ENCODE assay signal across 8 mouse cellular contexts in genomic region chr9:77751091-77751521, GRCm38 (mm10). TPM values are rescaled to one million over a fixed set of nuclear protein-coding genes. Genes with fewer than 3 reads are reported as not detected.
DNase-seq lines count a peak whose midpoint lies in the region; ATAC-seq lines count a peak whose summit lies in the region.

No protein-coding gene starts in this region.

- H3K27me3 ChIP-seq in heart, embryonic 11.5 days (ENCODE audit: control insufficient read depth, insufficient read depth, low read length): no peaks in the 10 kb centered on the region
- H3K27me3 ChIP-seq in limb, embryonic 11.5 days (ENCODE audit: control insufficient read depth, insufficient read depth, low read length): no peaks in the 10 kb centered on the region
- no peaks in the 10 kb centered on the region for H3K27me3 ChIP-seq in neural tube, embryonic 13.5 days

- H3K9me3 ChIP-seq in heart, embryonic 11.5 days (replicated peaks; ENCODE audit: control insufficient read depth, low read length): no peaks in the 10 kb centered on the region
- no peaks in the 10 kb centered on the region for H3K9me3 ChIP-seq in limb, embryonic 11.5 days (ENCODE audit: control insufficient read depth, low read length)
- H3K9me3 ChIP-seq in neural tube, embryonic 13.5 days: no peaks in the 10 kb centered on the region

- ATAC-seq in heart, embryonic 11.5 days (replicated peaks; ENCODE audit: insufficient number of reproducible peaks, low FRiP score, low TSS enrichment): no peak; the same call in 1 of the 2 replicates
- peak; percentile 21 for ATAC-seq in CD4-positive, CD25-positive, alpha-beta regulatory T cell, adult 4 months
- ATAC-seq in erythroid progenitor cell, adult 5-6 weeks (replicated peaks; ENCODE audit: low FRiP score, poor library complexity, severe bottlenecking): peak; percentile 8; the same call in 1 of the 2 replicates
- ATAC-seq in limb, embryonic 11.5 days (ENCODE audit: insufficient number of reproducible peaks, low FRiP score, low TSS enrichment, low read depth): no peak; the same call in 1 of the 2 replicates
- ATAC-seq in neural tube, embryonic 13.5 days (ENCODE audit: low read depth): peak; percentile 9

- peak overlapping the region; percentile 70 for H3K4me2 ChIP-seq in heart, embryonic 11.5 days
- H3K4me2 ChIP-seq in limb, embryonic 11.5 days (ENCODE audit: low read depth, severe bottlenecking): peak overlapping the region; percentile 80
- H3K4me2 ChIP-seq in neural tube, embryonic 13.5 days: peak overlapping the region; percentile 76

- H3K4me3 ChIP-seq in heart, embryonic 11.5 days (ENCODE audit: low read depth, low read length): peak overlapping the region; percentile 66
- H3K4me3 ChIP-seq in limb, embryonic 11.5 days (ENCODE audit: low read depth, low read length): peak overlapping the region; percentile 59
- H3K4me3 ChIP-seq in neural tube, embryonic 13.5 days: peak overlapping the region; percentile 64

- no peaks in the 10 kb centered on the region; the same call in 1 of the 2 replicates for H3K4me1 ChIP-seq in heart, embryonic 11.5 days (ENCODE audit: control insufficient read depth, insufficient read depth, low read length)
- H3K4me1 ChIP-seq in limb, embryonic 11.5 days (ENCODE audit: control insufficient read depth, insufficient read depth, low read length): peaks cover 3% of the 10 kb centered on the region; the same call in 1 of the 2 replicates
- peaks cover 17% of the 10 kb centered on the region for H3K4me1 ChIP-seq in neural tube, embryonic 13.5 days (replicated peaks)

- H3K36me3 ChIP-seq in heart, embryonic 11.5 days (ENCODE audit: control insufficient read depth, insufficient read depth, low read length): no peaks in the 10 kb centered on the region
- H3K36me3 ChIP-seq in limb, embryonic 11.5 days (ENCODE audit: control insufficient read depth, insufficient read depth, low read length): no peaks in the 10 kb centered on the region
- H3K36me3 ChIP-seq in neural tube, embryonic 13.5 days: no peaks in the 10 kb centered on the region

- under 1% methylated on average over 12 of the region's 12 CpGs for WGBS in heart, embryonic 11.5 days (ENCODE audit: insufficient replicate concordance)
- 2% methylated on average over 12 of the region's 12 CpGs for WGBS in limb, embryonic 11.5 days
- under 1% methylated on average over 12 of the region's 12 CpGs for WGBS in neural tube, embryonic 13.5 days

- H3K27ac ChIP-seq in heart, embryonic 11.5 days (ENCODE audit: low read depth, low read length): peak overlapping the region; percentile 86
- peak overlapping the region; percentile 72 for H3K27ac ChIP-seq in limb, embryonic 11.5 days (replicated peaks; ENCODE audit: low read depth, low read length)
- H3K27ac ChIP-seq in neural tube, embryonic 13.5 days (replicated peaks): peak overlapping the region; percentile 91

- DNase-seq in heart, postnatal 4 days: no peak
- DNase-seq in limb, embryonic 11.5 days (ENCODE audit: low spot score): no peak
- DNase-seq in cerebellum, postnatal 10 days: no peak
- DNase-seq in adrenal gland, adult 18-20 months (ENCODE audit: low spot score in 2 of 2): no peak

- H3K9ac ChIP-seq in heart, embryonic 11.5 days (ENCODE audit: low read depth, low read length): peak overlapping the region; percentile 78
- H3K9ac ChIP-seq in limb, embryonic 11.5 days (ENCODE audit: low read length): peak overlapping the region; percentile 72
- H3K9ac ChIP-seq in neural tube, embryonic 13.5 days: peak overlapping the region; percentile 78

RNA-seq across cellular contexts. Expression of gene Gclc, which starts 3.2 kb away (rescaled TPM):
- polyA plus RNA-seq in heart, embryonic 11.5 days (2014; fragmentation: Nextera tagmentation; extraction: Ambion mirVana): 12.3 and 13.3 TPM in 2 replicates
- 10 to 100 TPM; 12.0 to 12.4 TPM for total RNA-seq in heart, postnatal 4 days (2021)
- polyA plus RNA-seq in CD4-positive, CD25-positive, alpha-beta regulatory T cell, adult 4 months (2017; shearing (Covaris generic)): 10 to 100 TPM in 1 of 2 experiments, 1 to 10 TPM in 1; 6.5 to 11.0 TPM
- total RNA-seq in erythroid progenitor cell, adult 5-6 weeks (2015; ENCODE audit: low replicate concordance): 250 and 264 TPM in 2 replicates
- 227 and 234 TPM in 2 replicates for total RNA-seq in erythroid progenitor cell, adult 5-6 weeks (2017; ENCODE audit: low replicate concordance)
- 12.3 and 14.4 TPM in 2 replicates for polyA plus RNA-seq in limb, embryonic 11.5 days (2014; fragmentation: Nextera tagmentation; extraction: Ambion mirVana)
- polyA plus RNA-seq in neural tube, embryonic 13.5 days (2015; fragmentation: Nextera tagmentation; extraction: Ambion mirVana): 16.8 TPM in 2 replicates
- total RNA-seq in adrenal gland, adult 18-20 months (2021): 10 to 100 TPM; 38.1 to 50.8 TPM

Comparison
In these comparisons a context has a peak if more than half of its experiments do, and no peak if none do; other contexts are left out.
1. ATAC-seq: peak in CD4-positive, CD25-positive, alpha-beta regulatory T cell, adult 4 months (single experiment), erythroid progenitor cell, adult 5-6 weeks (single experiment) and neural tube, embryonic 13.5 days (single experiment); none in heart, embryonic 11.5 days (single experiment) and limb, embryonic 11.5 days (single experiment).
2. Peak in every context shown above with its lines, with median percentiles within 50 percentile points of each other: H3K27ac ChIP-seq, H3K4me2 ChIP-seq, H3K4me3 ChIP-seq and H3K9ac ChIP-seq.